8 mouse cellular contexts compared by ENCODE assay signal in the genomic region with DNA sequence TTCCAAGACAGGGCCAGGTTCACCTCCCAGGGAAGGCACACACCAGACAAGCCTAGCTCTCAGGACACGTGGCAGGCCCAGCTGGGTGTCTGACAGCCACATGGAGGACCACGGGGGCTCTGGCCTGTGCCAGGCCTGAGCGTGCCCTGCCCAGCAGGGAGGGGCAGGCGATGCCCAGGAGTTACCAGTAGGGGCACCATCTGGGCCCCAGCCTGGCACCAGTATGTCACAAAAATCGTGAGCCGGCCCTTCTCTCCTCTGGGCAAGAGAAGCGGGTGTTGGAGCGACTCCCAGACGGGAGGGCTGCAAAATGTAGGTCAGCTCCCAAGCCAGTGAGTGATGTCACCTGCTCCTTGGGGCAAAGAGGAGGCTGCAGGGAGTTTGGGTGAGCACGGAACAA. TPM values are rescaled to one million over a fixed set of nuclear protein-coding genes. Genes with fewer than 3 reads are reported as not detected.
DNase-seq lines count a peak whose midpoint lies in the region; ATAC-seq and TF ChIP-seq lines count a peak whose summit lies in the region.

No protein-coding gene starts in this region.

- TF ChIP-seq CTCF in midbrain, postnatal 0 days (IDR thresholded peaks at IDR 0.05): peak; percentile 56

- H3K27me3 ChIP-seq in kidney, embryonic 15.5 days: no peaks in the 10 kb centered on the region
- no peaks in the 10 kb centered on the region for H3K27me3 ChIP-seq in midbrain, postnatal 0 days (ENCODE audit: insufficient read depth, low read length)

- no peaks in the 10 kb centered on the region for H3K9me3 ChIP-seq in kidney, embryonic 15.5 days (replicated peaks)
- no peaks in the 10 kb centered on the region for H3K9me3 ChIP-seq in midbrain, postnatal 0 days (ENCODE audit: low read length)

- intact Hi-C loops in gastrocnemius, postnatal 14 days (cut with DNase I; ENCODE audit: low total_unique reads): no loop called here

- no peak overlapping the region for H3K4me3 ChIP-seq in kidney, embryonic 15.5 days (replicated peaks)
- H3K4me3 ChIP-seq in midbrain, postnatal 0 days (ENCODE audit: low read depth, low read length): no peak overlapping the region

- no peak overlapping the region for H3K9ac ChIP-seq in kidney, embryonic 15.5 days
- no peak overlapping the region for H3K9ac ChIP-seq in midbrain, postnatal 0 days (replicated peaks; ENCODE audit: low read length, poor library complexity, severe bottlenecking)

- peak; percentile 10 to 58 for DNase-seq in kidney, postnatal 25 days
- peak; percentile 98 for DNase-seq in cerebellum, adult 18-20 months
- DNase-seq in gastrocnemius, postnatal 14 days: peak; percentile 88
- peak; percentile 35 to 63 for DNase-seq in layer of hippocampus, adult 18-20 months (ENCODE audit: low spot score in 2 of 2)
- DNase-seq in midbrain, postnatal 0 days (ENCODE audit: low spot score): peak; percentile 85
- DNase-seq in thymus, adult 18-20 months: no peak
- no peak for DNase-seq in thymus, postnatal 10 days (ENCODE audit: low spot score in 2 of 2)

- no peaks in the 10 kb centered on the region for H3K36me3 ChIP-seq in kidney, embryonic 15.5 days
- no peaks in the 10 kb centered on the region for H3K36me3 ChIP-seq in midbrain, postnatal 0 days (ENCODE audit: insufficient read depth, low read length)

- H3K4me2 ChIP-seq in kidney, embryonic 15.5 days: no peak overlapping the region
- no peak overlapping the region for H3K4me2 ChIP-seq in midbrain, postnatal 0 days (ENCODE audit: low read depth, low read length, poor library complexity, severe bottlenecking)

- H3K27ac ChIP-seq in kidney, embryonic 15.5 days: no peak overlapping the region
- no peak overlapping the region for H3K27ac ChIP-seq in midbrain, postnatal 0 days (ENCODE audit: low read depth, low read length)

- 76% methylated on average over 10 of the region's 10 CpGs for WGBS in kidney, embryonic 15.5 days
- WGBS in midbrain, postnatal 0 days: 57% methylated on average over 10 of the region's 10 CpGs

- ATAC-seq in kidney, embryonic 15.5 days (replicated peaks; ENCODE audit: low FRiP score): no peak
- ATAC-seq in midbrain, postnatal 0 days (ENCODE audit: low FRiP score): peak; percentile 84

- no peaks in the 10 kb centered on the region for H3K4me1 ChIP-seq in kidney, embryonic 15.5 days
- no peaks in the 10 kb centered on the region for H3K4me1 ChIP-seq in midbrain, postnatal 0 days (ENCODE audit: insufficient read depth, low read length)

RNA-seq across cellular contexts. Expression of a gene that starts 34.9 kb away (rescaled TPM):
- 3.9 and 4.1 TPM in 2 replicates for polyA plus RNA-seq in kidney, embryonic 15.5 days (2015; fragmentation: Nextera tagmentation; extraction: Ambion mirVana)
- total RNA-seq in gastrocnemius, postnatal 14 days (2021): 10 to 100 TPM; 24.2 to 28.2 TPM
- total RNA-seq in layer of hippocampus, adult 18-20 months (2021): 100 to 1,000 TPM in 1 of 2 experiments, 10 to 100 TPM in 1; 94.3 to 102 TPM
- 52.4 and 52.6 TPM in 2 replicates for total RNA-seq in midbrain, postnatal 0 days (2014; rRNA removed)
- polyA plus RNA-seq in midbrain, postnatal 0 days (2015; fragmentation: Nextera tagmentation; extraction: Ambion mirVana): 7.9 and 8.7 TPM in 2 replicates

Comparison
In these comparisons a context has a peak if more than half of its experiments do, and no peak if none do; other contexts are left out.
1. DNase-seq: peak in kidney, postnatal 25 days (2 of 2), cerebellum, adult 18-20 months (2 of 2), gastrocnemius, postnatal 14 days (single experiment), layer of hippocampus, adult 18-20 months (2 of 2) and midbrain, postnatal 0 days (single experiment); none in thymus, adult 18-20 months (0 of 2) and thymus, postnatal 10 days (0 of 2).